Mouse (Mus musculus) lung, postnatal 36 days (tissue): ENCODE results near the gene Ablim1.

Experiments
- DNase-seq: peaks from one replicate; pipeline ENCODE4 v3.0.0; 2022; ENCODE audit warnings: mixed read lengths

The Ablim1 gene

GRCm38 (mm10) chr19:57052959-57053358 is 261.8 kb downstream of the Ablim1 start:
- no peak for DNase-seq

GRCm38 (mm10) chr19:57052016-57052415 is 262.7 kb downstream of the Ablim1 start:
- no peak for DNase-seq

DNA sequence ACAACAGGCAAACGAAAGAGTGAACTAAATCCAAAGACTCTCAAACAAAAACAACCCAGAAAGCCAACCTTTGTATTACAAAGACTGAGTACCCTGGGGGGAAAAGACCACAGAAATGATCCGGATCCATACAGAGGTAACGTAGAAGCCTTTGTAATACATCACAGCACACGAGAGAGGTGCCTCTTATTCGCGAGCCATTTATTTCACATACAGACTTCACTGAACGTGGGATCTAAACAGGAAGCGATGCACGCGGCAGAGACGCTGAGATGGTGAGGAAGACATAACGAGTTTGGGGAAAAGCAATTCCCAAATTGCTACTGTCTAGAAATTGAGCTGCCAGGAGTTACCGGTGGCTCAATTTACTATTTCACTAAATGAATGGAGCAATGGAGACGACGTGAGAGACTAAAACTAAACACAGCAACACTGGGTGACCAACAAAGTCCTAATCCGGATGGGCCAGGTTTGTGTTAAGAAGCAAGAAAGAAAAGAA is 265.1 kb downstream of the Ablim1 start:
- DNase-seq = no peak

DNA sequence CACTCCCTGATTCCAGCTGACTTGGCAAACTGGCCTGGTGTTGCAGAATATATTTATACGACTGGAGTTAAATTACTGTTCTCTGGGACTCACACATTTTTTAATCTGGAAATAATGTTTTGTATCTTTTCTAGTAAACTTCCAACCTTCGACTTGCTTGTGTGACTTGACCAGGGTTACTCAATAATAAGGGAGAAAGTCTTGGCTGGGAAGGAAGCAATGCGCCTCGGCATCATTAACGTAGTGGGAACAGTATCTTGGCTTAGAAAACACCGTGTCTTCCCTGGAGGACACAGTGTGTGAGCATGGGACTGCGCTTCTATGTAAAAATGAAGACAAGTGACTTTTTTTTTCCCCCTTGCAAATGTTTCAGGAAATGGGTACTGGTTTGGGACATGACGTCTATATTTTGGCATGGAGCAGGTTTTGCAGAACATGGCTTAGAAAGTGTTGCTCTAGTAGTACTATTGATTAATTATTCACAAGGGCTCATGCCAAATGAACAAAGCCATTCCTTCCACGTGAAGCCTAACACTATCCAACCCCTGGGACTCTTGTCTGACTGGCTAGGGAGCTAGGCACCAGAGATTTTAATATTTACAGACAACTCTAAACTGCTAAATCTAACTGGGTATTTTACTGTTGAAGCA is 266.9 kb downstream of the Ablim1 start:
- DNase-seq = peak; percentile 29

GRCm38 (mm10) chr19:57039258-57039657 is 275.5 kb downstream of the Ablim1 start:
- peak; percentile 35 for DNase-seq

DNA sequence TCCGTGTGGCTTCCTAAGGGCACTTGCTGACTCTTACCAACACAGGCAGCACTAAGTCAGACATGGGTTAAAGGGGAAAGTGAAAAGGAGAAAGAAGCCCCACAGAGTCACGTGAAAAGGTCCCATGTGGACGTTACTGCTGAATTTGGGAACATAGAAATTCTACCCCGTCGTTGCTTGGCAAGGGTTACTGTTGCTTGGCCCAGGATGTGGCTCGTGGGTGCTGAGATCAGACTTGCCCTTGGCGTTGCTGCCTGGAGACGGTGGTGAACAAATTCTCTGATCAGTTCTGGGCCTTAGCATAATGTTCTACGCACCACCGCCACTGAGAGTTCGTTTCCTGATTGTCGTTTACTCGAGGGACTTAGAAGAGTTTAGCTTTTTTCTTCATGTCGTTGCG is 277.9 kb downstream of the Ablim1 start:
- DNase-seq = no peak

GRCm38 (mm10) chr19:57031582-57031981 is 283.1 kb downstream of the Ablim1 start:
- peak; percentile 87 for DNase-seq

DNA sequence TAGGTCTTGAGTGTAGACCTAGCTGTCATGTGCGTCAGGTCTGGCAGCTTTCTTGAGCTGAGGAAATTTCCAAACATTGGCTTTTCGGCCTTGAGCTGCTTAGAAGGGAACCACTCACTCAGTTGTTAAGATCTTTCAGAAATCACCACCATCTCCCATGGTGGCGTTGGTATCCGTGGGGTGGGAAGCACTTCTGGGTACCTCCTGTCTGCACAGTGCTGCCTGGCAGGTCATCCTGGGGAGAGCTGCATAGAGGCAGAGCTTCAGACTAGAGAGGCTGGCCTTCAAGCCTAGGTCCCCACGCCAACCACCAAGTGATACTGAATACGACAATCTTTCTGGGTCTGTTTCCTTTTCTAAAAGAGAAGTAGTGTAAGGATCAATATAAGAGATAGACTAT is 285.3 kb downstream of the Ablim1 start:
- DNase-seq = no peak

DNA sequence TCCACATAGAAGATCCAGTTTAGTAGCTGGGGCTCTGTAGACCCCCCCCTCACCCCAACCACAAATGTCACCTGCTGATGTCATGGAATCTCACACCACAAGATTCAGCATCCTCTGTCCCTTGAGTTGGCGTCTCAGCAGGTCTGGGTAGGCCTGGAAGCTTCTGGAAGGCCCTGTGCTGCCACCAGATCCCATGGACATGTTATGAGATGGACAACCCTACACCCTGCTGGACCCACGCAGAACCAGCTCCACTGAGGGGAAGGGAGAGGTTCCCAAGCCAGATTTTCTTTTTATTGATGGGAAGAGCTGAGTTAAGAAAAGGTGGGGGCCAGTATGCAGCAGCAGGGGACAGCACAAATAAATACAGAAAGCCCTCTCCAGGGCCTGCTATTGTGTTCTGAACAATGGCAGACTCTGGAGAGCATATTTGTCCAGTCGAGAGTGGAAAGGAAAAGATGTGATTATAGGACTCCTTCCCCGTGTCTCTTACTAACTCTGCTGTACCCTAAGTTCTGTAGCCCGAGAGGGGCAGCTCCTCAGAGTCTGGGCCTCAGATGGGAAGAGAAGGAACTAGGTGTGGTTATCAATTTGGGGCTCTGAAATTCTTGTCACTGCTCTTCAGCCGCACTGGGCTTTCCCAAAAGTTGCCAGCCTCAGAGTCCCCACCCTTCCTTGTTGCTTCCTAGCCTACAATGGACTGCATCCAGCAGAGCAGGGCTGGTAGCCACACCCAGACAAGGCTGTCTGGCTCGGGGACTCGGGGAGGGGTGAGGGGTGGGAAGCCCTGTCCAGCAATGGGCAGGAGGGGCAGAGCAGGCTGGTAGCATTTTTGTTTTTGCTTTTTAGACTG is 286.2 kb downstream of the Ablim1 start:
- DNase-seq = peak; percentile 77

DNA sequence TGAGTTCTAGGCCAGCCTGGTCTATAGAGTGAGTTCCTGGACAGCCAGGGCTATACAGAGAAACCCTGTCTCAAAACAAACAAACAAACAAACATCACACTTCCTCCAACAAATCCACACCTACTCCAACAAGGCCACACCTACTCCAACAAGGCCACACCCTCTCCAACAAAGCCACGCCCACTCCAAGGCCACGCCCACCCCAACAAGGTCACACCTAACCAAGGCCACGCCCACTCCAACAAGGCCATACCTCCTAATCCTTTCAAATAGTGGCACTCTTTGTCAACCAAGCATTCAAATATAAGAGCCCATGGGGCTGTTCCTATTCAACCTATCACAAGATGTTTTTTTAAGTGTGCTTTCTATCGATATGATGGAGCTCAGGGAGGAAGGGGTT is 288.2 kb downstream of the Ablim1 start:
- no peak for DNase-seq

GRCm38 (mm10) chr19:57017785-57018179 is 296.9 kb downstream of the Ablim1 start:
- DNase-seq = no peak

GRCm38 (mm10) chr19:57016995-57017784 is 297.5 kb downstream of the Ablim1 start:
- peak; percentile 22 for DNase-seq

- peak; percentile 45 for DNase-seq
These were observed 299.9 kb downstream of the Ablim1 start for GRCm38 (mm10) chr19:57014808-57015207.

- DNase-seq = no peak
These were observed 301.4 kb downstream of the Ablim1 start for GRCm38 (mm10) chr19:57013271-57013677.

DNA sequence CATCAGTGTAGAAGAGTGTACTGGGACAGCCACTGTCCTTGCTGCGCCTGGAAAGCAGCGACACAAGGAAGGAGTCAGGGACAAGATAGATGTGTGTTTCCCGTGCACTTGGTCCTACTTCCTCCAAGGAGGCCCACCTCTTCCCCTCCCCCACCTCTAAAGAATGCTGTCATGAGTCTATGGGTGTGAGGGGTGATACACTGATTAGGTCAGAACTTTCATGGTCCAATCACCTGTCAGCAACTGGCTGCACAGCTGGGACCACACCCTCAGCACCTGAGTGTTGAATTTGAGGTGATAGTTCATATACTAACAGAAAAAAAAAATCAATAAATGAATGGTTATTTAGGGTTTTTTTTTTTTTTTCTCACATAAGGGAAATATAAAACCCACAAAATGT is 302.7 kb downstream of the Ablim1 start:
- DNase-seq = no peak

DNA sequence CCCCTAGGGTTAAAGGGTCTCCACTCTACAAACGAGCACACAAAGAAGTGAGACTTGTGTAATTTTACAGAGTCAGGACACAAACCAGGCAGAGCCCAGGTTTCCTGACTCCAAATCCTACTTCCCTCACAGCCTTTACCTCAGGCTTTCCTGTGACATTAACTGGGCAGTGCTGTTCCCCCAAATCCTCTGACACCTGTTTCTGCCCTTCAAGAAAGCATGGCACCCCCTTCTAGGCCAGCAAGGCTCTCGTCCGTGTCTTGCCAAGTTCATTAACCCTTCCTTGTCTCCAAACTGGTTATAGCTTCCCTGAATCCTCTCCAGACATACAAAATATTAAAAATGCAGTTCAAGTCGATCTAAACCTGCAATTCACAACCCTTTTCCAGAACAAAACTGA is 304.7 kb downstream of the Ablim1 start:
- DNase-seq = no peak

- no peak for DNase-seq
These were observed 305.1 kb downstream of the Ablim1 start for GRCm38 (mm10) chr19:57009653-57010052.

DNA sequence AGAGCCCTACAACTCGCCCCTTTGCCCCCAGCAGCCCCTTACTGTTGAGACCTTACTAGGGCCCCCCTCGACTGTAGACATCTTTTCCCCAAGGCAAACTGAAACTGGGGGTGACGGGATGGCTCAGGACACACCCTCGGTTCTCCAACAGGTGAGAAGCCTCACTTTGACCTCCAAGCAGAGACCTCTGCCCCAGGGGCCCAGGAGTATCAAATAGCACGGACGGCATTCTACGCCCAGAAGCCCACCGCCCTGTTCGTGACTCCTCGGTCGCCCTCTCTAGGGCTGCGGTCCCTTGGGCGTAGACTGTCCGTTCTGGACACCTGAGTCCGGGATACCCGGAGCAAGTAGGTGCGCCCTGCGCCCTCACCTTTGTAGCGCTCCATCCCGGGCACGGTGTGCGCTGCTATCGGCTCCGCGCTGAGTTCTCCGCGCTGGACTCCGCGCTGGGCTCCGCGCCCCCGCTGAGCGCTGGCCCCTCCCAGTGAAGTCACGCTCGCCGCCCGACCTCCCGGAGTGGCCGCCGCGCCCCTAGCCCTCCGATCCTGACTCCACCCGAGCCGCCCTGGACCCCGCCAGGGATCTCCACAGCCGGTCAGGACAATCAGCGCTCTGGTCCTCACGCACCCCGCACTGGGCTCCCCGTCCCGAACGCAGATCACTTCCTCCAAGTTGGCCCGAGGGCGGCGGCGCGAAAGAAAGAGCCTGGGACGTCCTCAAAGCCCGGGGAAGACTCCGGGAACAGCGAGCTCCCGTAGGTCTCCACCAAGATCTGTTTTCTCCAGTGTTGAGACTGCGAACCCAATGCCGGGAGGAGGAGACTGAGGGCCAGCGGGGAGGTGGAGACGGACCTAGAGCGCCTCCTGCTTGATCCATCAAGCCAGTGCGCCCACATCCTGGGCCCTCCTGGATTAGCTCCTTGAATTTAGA is 306.7 kb downstream of the Ablim1 start, which contains the start of gene Afap1l2:
TSS of gene Afap1l2 (minus strand) at position 448 of the 930 bp plus-strand sequence.
- DNase-seq = peak; percentile 76

GRCm38 (mm10) chr19:57007291-57007690 is 307.4 kb downstream of the Ablim1 start:
- peak; percentile 41 for DNase-seq

DNA sequence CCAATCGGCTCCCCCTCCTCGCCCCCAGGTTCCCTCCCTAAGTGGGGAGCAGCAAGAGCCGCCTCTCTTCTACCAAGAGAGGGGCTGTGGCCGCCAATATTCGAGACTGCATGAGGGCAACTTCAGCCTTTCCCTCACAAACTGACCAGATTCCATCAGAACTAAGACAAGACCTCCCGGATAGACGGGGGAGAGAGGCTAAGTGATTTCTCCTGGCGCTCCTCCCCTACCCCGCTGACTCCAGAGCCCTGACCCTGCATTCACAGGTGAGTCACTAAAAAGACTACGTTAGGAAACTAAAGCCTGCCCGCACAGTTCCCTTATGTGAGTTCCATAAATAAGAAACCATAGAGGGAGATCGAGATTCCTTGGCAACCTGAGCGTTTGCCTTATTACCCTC is 307.9 kb downstream of the Ablim1 start:
- DNase-seq = no peak

DNA sequence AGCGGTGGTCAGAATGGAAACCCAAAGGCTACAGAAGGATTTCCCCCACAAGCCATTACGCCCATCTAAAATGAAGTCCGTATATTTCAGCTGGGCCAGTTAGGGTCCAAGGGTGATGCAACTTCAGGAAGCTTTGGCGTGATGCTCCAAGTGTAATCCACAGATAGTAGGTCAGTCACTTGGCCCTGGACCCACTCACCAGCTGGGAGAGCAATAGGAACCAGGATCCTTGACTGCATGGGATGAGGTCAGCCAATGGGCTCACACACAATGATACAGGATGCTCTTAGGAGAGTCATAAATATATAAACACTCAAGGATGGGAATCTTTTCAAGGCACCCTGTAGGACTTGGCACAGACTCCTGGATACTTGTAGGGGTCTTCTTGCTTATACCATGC is 309.7 kb downstream of the Ablim1 start:
- DNase-seq = peak; percentile 76

- peak; percentile 60 for DNase-seq
These were observed 311.3 kb downstream of the Ablim1 start for GRCm38 (mm10) chr19:57003460-57003810.
